ENCODE assay signal across 8 mouse cellular contexts in the genomic region with DNA sequence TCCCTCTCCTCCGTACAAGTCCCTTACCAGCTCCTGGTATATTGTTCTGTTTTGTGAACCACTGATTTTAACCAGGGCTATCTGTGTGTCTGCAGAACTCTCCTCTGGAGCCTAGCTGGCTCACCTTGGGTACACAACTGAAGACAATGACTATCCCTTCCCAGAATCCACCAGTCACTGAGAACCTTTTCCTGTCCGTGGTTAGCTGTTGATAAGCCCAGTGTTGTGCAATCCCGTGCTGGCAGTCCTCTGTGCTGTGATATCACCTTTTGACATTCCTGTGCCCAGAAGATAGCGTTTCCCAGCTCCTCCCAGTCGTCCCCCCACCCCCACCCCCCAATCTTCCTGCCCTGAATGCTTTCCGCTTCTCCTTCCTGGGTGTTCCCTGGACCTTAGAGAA.
DNase-seq lines count a peak whose midpoint lies in the region; ATAC-seq and TF ChIP-seq lines count a peak whose summit lies in the region.

No protein-coding gene starts in this region.

- no peak for TF ChIP-seq POLR2A in myocyte (IDR thresholded peaks at IDR 0.05; ENCODE audit: insufficient read length, low read depth)

- intact Hi-C loops in heart, postnatal 14 days (cut with DNase I) = loop anchor here (2.0 kb wide), 1 partner anchor 21 kb away; no protein-coding TSS in a partner anchor

- H3K4me3 ChIP-seq in brown adipose tissue, adult 24 weeks (ENCODE audit: insufficient read depth, low read depth, low read length) = no peak overlapping the region
- H3K4me3 ChIP-seq in limb, embryonic 12.5 days (replicated peaks) = no peak overlapping the region
- H3K4me3 ChIP-seq in myocyte = peak overlapping the region; percentile 22

- no peak overlapping the region for H3K9ac ChIP-seq in limb, embryonic 12.5 days (replicated peaks)

- H3K27me3 ChIP-seq in limb, embryonic 12.5 days = no peaks in the 10 kb centered on the region
- no peaks in the 10 kb centered on the region for H3K27me3 ChIP-seq in myocyte (ENCODE audit: control insufficient read depth, insufficient read depth, insufficient read length)

- H3K9me3 ChIP-seq in limb, embryonic 12.5 days = no peaks in the 10 kb centered on the region

- 0 out of 2 replicates have a peak, but pooled peaks have one; percentile 21 for ATAC-seq in limb, embryonic 12.5 days (ENCODE audit: insufficient number of reproducible peaks, insufficient read depth, low FRiP score, low TSS enrichment, low read depth)

- WGBS in limb, embryonic 12.5 days = 51% methylated on average over 6 of the region's 6 CpGs

- peak overlapping the region; percentile 18 for H3K27ac ChIP-seq in brown adipose tissue, adult 24 weeks (replicated peaks; ENCODE audit: low read depth, low read length)
- H3K27ac ChIP-seq in limb, embryonic 12.5 days = peak overlapping the region; percentile 17; the same call in 1 of the 2 replicates

- H3K4me1 ChIP-seq in brown adipose tissue, adult 24 weeks (ENCODE audit: control insufficient read depth, insufficient read depth, insufficient read length, low read length) = 0 out of 2 replicates have a peak, but pooled peaks cover 3% of the 10 kb centered on the region
- peaks cover 8% of the 10 kb centered on the region for H3K4me1 ChIP-seq in limb, embryonic 12.5 days (replicated peaks)

- H3ac ChIP-seq in myocyte (ENCODE audit: control insufficient read depth, insufficient read length) = no peak overlapping the region

- H3K4me2 ChIP-seq in limb, embryonic 12.5 days = no peak overlapping the region; the same call in 1 of the 2 replicates
- H3K4me2 ChIP-seq in myocyte (ENCODE audit: low read depth) = no peak overlapping the region

- no peaks in the 10 kb centered on the region for H3K36me3 ChIP-seq in limb, embryonic 12.5 days
- no peaks in the 10 kb centered on the region for H3K36me3 ChIP-seq in myocyte (ENCODE audit: control insufficient read depth, insufficient read depth)

- DNase-seq in adrenal gland, adult (ENCODE audit: inconsistent age in 2 of 2, low spot score in 1 of 2) = peak; percentile 64 to 78
- DNase-seq in adrenal gland, postnatal 4 days (ENCODE audit: low spot score in 2 of 2) = no peak
- peak; percentile 59 to 68 for DNase-seq in heart, postnatal 14 days
- DNase-seq in testis, postnatal 14 days (ENCODE audit: low spot score) = no peak
- no peak for DNase-seq in layer of hippocampus, adult 11-12 months (ENCODE audit: low spot score)

- no peaks in the 10 kb centered on the region for H3K79me2 ChIP-seq in myocyte (ENCODE audit: control insufficient read depth, insufficient read depth)

TF ChIP-seq in myocyte, 11 proteins besides CTCF, POLR2A, EP300 and RAD21:
- no peak for TF ChIP-seq MYOG (IDR thresholded peaks at IDR 0.05; ENCODE audit: control insufficient read depth in 1 of 3, insufficient read depth in 1 of 3, insufficient read length in 2 of 3, low read depth in 2 of 3)
- TF ChIP-seq CEBPB (IDR thresholded peaks at IDR 0.05; ENCODE audit: insufficient read depth, poor library complexity, severe bottlenecking) = 0 out of 2 replicates have a peak, but pooled peaks have one; percentile 50
TF ChIP-seq in myocyte: peak in this region for 1.

Comparison
In these comparisons a context has a peak if more than half of its experiments do, and no peak if none do; other contexts are left out.
1. DNase-seq: peak in adrenal gland, adult (2 of 2) and heart, postnatal 14 days (2 of 2); none in adrenal gland, postnatal 4 days (0 of 2), testis, postnatal 14 days (single experiment) and layer of hippocampus, adult 11-12 months (single experiment).